Mouse (Mus musculus) heart, embryonic 12.5 days (tissue): ENCODE results near the gene Klk7. TPM values are rescaled to one million over a fixed set of nuclear protein-coding genes. Genes with fewer than 3 reads are reported as not detected.

Source experiments
- ATAC-seq: fragments of 200-750 bp; cut with Nextera tagmentation; 2 replicates; pipeline ENCODE4 v1.8.0; 2017; ENCODE audit warnings: moderate TSS enrichment, moderate library complexity; ENCODE audit not compliant: insufficient number of reproducible peaks, low FRiP score
- H3K27ac ChIP-seq: fragments of 300-500 bp; sonication (generic); 2 replicates; pipeline ENCODE4 v1.5.1; 2016; ENCODE audit warnings: mild to moderate bottlenecking, moderate library complexity; ENCODE audit not compliant: poor library complexity, severe bottlenecking
- H3K27me3 ChIP-seq: fragments of 300-500 bp; sonication (generic); replicated peaks from 2 replicates; pipeline ENCODE4 v1.6.1; 2016; ENCODE audit warnings: mild to moderate bottlenecking, moderate library complexity
- H3K36me3 ChIP-seq: fragments of 300-500 bp; sonication (generic); 2 replicates; pipeline ENCODE4 v1.6.1; 2016; ENCODE audit warnings: mild to moderate bottlenecking, moderate library complexity
- H3K4me1 ChIP-seq: fragments of 300-500 bp; sonication (generic); replicated peaks from 2 replicates; pipeline ENCODE4 v1.6.1; 2016; ENCODE audit warnings: mild to moderate bottlenecking
- H3K4me2 ChIP-seq: fragments of 300-500 bp; sonication (generic); 2 replicates; pipeline ENCODE4 v1.6.1; 2016; ENCODE audit warnings: mild to moderate bottlenecking, moderate library complexity
- H3K4me3 ChIP-seq: fragments of 300-500 bp; sonication (generic); 2 replicates; pipeline ENCODE4 v1.5.1; 2016; ENCODE audit warnings: mild to moderate bottlenecking
- H3K9ac ChIP-seq: fragments of 300-500 bp; sonication (generic); 2 replicates; pipeline ENCODE4 v1.6.1; 2016; ENCODE audit warnings: mild to moderate bottlenecking, moderate library complexity
- H3K9me3 ChIP-seq: fragments of 300-500 bp; sonication (generic); replicated peaks from 2 replicates; pipeline ENCODE4 v1.6.1; 2016; ENCODE audit warnings: mild to moderate bottlenecking, moderate library complexity
- WGBS: fragments of 180-500 bp; shearing (Covaris S2); methylation state at CpG from one replicate; pipeline ENCODE4 v1.1.7; 2016; 5-methylcytosine and 5-hydroxymethylcytosine counted together
- polyA plus RNA-seq: library from polyadenylated mRNA; unstranded; fragments of >200 nt; fragmentation: Nextera tagmentation; extraction: Ambion mirVana; gene quantifications from 2 replicates; pipeline ENCODE4 v1.2.1, GENCODE M21; 2016

Gene Klk7
- polyA plus RNA-seq, 1 experiment from 2014 or later: 0.26 TPM

DNA sequence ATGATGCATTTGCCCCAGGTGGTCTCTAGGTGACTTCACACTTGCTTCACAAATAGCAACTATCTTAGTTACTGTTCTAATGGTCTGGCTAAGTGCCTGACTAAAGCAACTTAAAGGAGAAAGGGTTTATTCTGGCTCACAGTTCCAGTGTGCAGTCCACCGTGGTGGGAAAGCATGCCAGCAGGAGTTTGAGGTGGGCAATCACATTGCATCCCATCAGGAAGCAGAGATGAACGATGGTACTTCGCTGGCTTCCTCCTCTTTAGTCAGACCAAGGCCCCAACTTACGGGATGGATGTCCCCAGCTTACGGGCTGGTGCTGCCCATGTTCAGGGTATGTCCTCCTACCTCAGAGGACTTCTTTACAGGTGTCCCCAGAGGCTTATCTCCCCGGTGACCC, 40.5 kb downstream of the Klk7 start:
- Histone ChIP-seq H3K9me3 (0 out of 2 replicates have a peak, but pooled peaks cover 6% of the 10 kb centered on the region), H3K4me1 (no peaks in the 10 kb centered on the region), H3K4me3 (no peak overlapping the region), H3K27ac (no peak overlapping the region), H3K9ac (no peak overlapping the region), H3K36me3 (no peaks in the 10 kb centered on the region), H3K27me3 (no peaks in the 10 kb centered on the region), H3K4me2 (no peak overlapping the region)
- no peak for ATAC-seq
- 76% methylated on average over 6 of the region's 6 CpGs for WGBS

DNA sequence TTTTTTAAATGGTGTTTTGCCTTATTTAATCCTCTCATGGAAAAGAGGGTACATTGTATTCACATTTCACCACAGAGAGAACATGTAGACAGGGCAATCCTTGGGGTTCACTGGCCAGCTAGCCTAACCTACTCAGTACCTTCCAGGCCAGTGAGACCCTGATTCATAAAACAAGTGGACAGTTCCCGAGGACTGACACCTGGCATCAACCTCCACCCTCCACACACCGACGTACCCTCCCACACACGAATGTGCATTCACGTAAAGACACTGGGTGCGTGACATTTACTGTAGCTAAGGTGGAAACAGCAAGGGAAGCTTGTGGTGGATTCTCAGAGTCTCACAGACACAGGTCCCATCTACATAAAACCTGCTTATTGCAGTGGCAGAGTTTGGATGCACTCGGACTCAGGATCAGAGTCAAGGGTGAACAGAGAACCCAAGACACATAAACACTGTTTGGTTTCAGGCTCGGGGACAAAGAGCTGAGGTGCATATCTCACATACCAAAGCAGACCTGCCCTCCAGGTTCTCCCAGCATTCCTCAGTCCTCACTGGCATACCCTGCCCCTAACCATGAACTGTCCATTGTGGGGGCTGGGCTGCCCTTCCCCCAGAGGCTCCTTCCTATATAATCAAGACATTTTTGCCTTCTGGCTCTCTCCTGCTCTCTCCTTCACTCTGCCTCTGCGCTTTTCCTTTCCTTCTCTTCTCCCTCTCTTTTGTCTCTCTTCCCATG, 43.7 kb downstream of the Klk7 start:
- H3K4me1 ChIP-seq: no peaks in the 10 kb centered on the region
- H3K9me3 ChIP-seq: 0 out of 2 replicates have a peak, but pooled peaks cover 6% of the 10 kb centered on the region
- H3K4me3 ChIP-seq: no peak overlapping the region
- no peak for ATAC-seq
- no peaks in the 10 kb centered on the region for H3K36me3 ChIP-seq
- no peak overlapping the region for H3K4me2 ChIP-seq
- WGBS: 66% methylated on average over 9 of the region's 9 CpGs
- H3K27me3 ChIP-seq: no peaks in the 10 kb centered on the region
- no peak overlapping the region for H3K27ac ChIP-seq
- no peak overlapping the region for H3K9ac ChIP-seq

- Histone ChIP-seq H3K4me1 (no peaks in the 10 kb centered on the region), H3K36me3 (no peaks in the 10 kb centered on the region), H3K4me2 (no peak overlapping the region), H3K27me3 (no peaks in the 10 kb centered on the region), H3K9me3 (0 out of 2 replicates have a peak, but pooled peaks cover 4% of the 10 kb centered on the region), H3K9ac (no peak overlapping the region), H3K27ac (no peak overlapping the region), H3K4me3 (no peak overlapping the region)
- ATAC-seq: no peak
- WGBS: 43% methylated on average over 3 of the region's 3 CpGs
These were observed 44.6 kb downstream of the Klk7 start for GRCm38 (mm10) chr7:43855709-43856108.

DNA sequence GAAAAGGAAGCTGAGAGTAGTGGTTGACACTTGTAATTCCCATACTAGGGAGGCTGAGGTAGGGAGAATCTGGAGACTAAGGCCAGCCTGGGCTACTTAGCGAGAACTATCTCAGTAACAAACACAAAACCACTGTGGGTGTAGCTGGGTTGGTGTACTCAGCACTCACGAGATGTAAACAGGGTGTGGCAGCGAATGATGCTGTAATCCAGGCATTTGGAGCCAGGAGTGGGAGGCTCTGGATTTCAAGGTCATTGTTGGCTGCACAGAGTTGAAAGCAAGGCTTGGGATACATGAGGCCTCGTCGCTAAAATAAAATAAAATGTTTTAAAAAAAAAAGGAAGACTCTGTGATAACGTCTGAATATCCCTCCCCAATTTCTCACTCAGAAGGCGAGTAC, 45.2 kb downstream of the Klk7 start:
- no peaks in the 10 kb centered on the region for H3K4me1 ChIP-seq
- H3K9ac ChIP-seq: no peak overlapping the region
- 0 out of 2 replicates have a peak, but pooled peaks cover 4% of the 10 kb centered on the region for H3K9me3 ChIP-seq
- no peak overlapping the region for H3K4me3 ChIP-seq
- WGBS: 72% methylated on average over 7 of the region's 7 CpGs
- H3K27me3 ChIP-seq: no peaks in the 10 kb centered on the region
- H3K4me2 ChIP-seq: no peak overlapping the region
- no peaks in the 10 kb centered on the region for H3K36me3 ChIP-seq
- H3K27ac ChIP-seq: no peak overlapping the region
- no peak for ATAC-seq

DNA sequence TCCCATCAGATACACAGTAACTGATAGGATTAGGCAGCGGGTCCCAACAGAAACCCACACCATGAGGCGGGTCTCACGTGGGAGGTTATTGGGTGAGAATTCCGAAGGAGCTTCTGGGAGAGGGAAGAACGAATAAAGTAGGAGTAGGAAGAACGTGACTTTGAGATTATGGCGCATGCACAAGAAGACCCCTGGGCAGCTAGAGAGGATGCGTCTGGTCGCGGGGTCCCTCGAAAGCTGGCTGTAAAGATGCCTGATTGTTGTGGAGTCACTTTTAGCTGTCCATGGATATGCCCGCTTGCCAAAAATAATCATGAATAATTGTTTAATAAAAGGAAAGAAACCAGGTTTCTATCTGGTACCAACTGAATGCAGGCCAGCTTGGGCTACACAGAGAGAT, 46.4 kb downstream of the Klk7 start:
- Histone ChIP-seq H3K4me2 (no peak overlapping the region), H3K27me3 (no peaks in the 10 kb centered on the region), H3K9ac (no peak overlapping the region), H3K27ac (0 out of 2 replicates have a peak overlapping the region, but pooled peaks have one; percentile 17), H3K4me1 (no peaks in the 10 kb centered on the region), H3K9me3 (no peaks in the 10 kb centered on the region), H3K36me3 (no peaks in the 10 kb centered on the region), H3K4me3 (no peak overlapping the region)
- no peak for ATAC-seq
- 82% methylated on average over 12 of the region's 12 CpGs for WGBS

DNA sequence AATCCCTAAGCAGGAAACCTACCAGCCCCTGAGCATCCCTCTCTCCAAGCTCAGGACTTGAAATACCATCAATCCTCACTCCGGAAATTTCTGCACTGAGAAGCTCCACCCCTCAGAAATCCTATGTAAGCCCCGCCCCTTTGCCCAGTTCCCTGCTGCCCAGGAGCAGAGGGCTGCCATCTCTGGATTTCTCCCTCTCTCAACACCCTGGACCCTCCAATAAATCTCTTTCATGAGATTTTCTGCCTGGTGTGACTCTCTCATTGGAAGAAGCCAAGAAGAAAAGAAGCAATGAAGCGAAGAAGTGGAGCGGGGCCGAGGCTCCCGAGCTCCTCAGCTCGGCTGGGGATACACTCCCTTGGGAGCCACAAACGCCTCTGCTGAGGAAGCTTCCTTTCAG, 49.3 kb downstream of the Klk7 start:
- Histone ChIP-seq H3K9me3 (no peaks in the 10 kb centered on the region), H3K4me1 (no peaks in the 10 kb centered on the region), H3K27ac (no peak overlapping the region), H3K4me3 (no peak overlapping the region), H3K9ac (no peak overlapping the region), H3K27me3 (no peaks in the 10 kb centered on the region), H3K36me3 (no peaks in the 10 kb centered on the region), H3K4me2 (no peak overlapping the region)
- WGBS: 80% methylated on average over 8 of the region's 8 CpGs
- ATAC-seq: no peak

Other genes with a start within 250 kb of the Klk7 start
- 1.5 TPM in 2 replicates for gene Zfp658, start 249.0 kb upstream of the Klk7 start, polyA plus RNA-seq
- gene Zfp719, start 231.7 kb upstream of the Klk7 start, polyA plus RNA-seq: 8.5 and 8.6 TPM in 2 replicates
- not detected in 2 replicates for gene Zfp819, start 204.1 kb upstream of the Klk7 start, polyA plus RNA-seq
- gene Ceacam18, start 176.6 kb upstream of the Klk7 start, polyA plus RNA-seq: not detected in 2 replicates
- gene Siglece, start 151.1 kb upstream of the Klk7 start, polyA plus RNA-seq: 0.19 and 0.27 TPM in 2 replicates
- gene Ctu1, start 139.3 kb upstream of the Klk7 start, polyA plus RNA-seq: 7.0 TPM in 2 replicates
- gene Klk14, start 120.9 kb upstream of the Klk7 start, polyA plus RNA-seq: not detected in 2 replicates
- gene Klk13, start 98.7 kb upstream of the Klk7 start, polyA plus RNA-seq: 0.13 and 0.24 TPM in 2 replicates
- not detected in 2 replicates for gene Klk12, start 42.4 kb upstream of the Klk7 start, polyA plus RNA-seq
- not detected in 2 replicates for gene Klk11, start 36.7 kb upstream of the Klk7 start, polyA plus RNA-seq
- 0.23 TPM in 1 of 2 replicates, not detected in the other for gene Klk10, start 30.3 kb upstream of the Klk7 start, polyA plus RNA-seq
- not detected in 2 replicates for gene Klk9, start 19.4 kb upstream of the Klk7 start, polyA plus RNA-seq
- 24.4 and 25.0 TPM in 2 replicates for gene Klk8, start 13.7 kb upstream of the Klk7 start, polyA plus RNA-seq
- not detected in 2 replicates for gene Klk6, start 13.2 kb downstream of the Klk7 start, polyA plus RNA-seq
- not detected in 2 replicates for gene Klk5, start 30.7 kb downstream of the Klk7 start, polyA plus RNA-seq
- gene Klk4, start 69.9 kb downstream of the Klk7 start, polyA plus RNA-seq: 0.18 TPM in 1 of 2 replicates, not detected in the other
- gene Klk15, start 122.4 kb downstream of the Klk7 start, polyA plus RNA-seq: not detected in 2 replicates
- gene Klk1b8, start 139.4 kb downstream of the Klk7 start, polyA plus RNA-seq: not detected in 2 replicates
- gene Klk1b1, start 155.5 kb downstream of the Klk7 start, polyA plus RNA-seq: not detected in 2 replicates
- gene Klk1b9, start 164.8 kb downstream of the Klk7 start, polyA plus RNA-seq: not detected in 2 replicates
- gene Klk1b11, start 184.6 kb downstream of the Klk7 start, polyA plus RNA-seq: not detected in 2 replicates
- gene Klk1b26, start 200.9 kb downstream of the Klk7 start, polyA plus RNA-seq: not detected in 2 replicates
- not detected in 2 replicates for gene Klk1b27, start 241.0 kb downstream of the Klk7 start, polyA plus RNA-seq